Mouse (Mus musculus): ENCODE results near the gene Nfkb2. TPM values are rescaled to one million over a fixed set of nuclear protein-coding genes. Genes with fewer than 3 reads are reported as not detected.

Nfkb2 gene
- total and polyA plus RNA-seq, 3 experiments: 27.2 to 43.0 TPM; not detected in 1

- TF ChIP-seq TBP (IDR thresholded peaks at IDR 0.05; ENCODE audit: low read depth, low read length) (no peak), SMC3 (IDR thresholded peaks at IDR 0.05; ENCODE audit: low read depth, low read length) (no peak), MYC (IDR thresholded peaks at IDR 0.05; ENCODE audit: low read depth, low read length) (peak; percentile 35; the same call in 1 of the 2 replicates), ZNF384 (IDR thresholded peaks at IDR 0.05; ENCODE audit: low read depth, low read length) (no peak)
Measured at GRCm38 (mm10) chr19:46303251-46304215, 587 bp upstream of the Nfkb2 start (continued).

- peaks cover 3% of the 10 kb centered on the region; the same call in 1 of the 2 replicates for H3K79me2 ChIP-seq (ENCODE audit: control insufficient read depth, insufficient read depth, low read length, poor library complexity)
- peak overlapping the region; percentile 77 to 82 for H3K4me3 ChIP-seq (ENCODE audit: control insufficient read depth in 1 of 2, insufficient read depth in 1 of 2, low read depth in 2 of 2, low read length in 2 of 2)
- peak overlapping the region; percentile 92 for H3K9ac ChIP-seq (ENCODE audit: control insufficient read depth, low read depth, low read length, poor library complexity, severe bottlenecking)
- peak; percentile 90 for DNase-seq (ENCODE audit: low read depth, low spot score)
- peaks cover 6 to 20% of the 10 kb centered on the region in 2 experiments for H3K4me1 ChIP-seq (ENCODE audit: control insufficient read depth in 1 of 2, insufficient read depth in 2 of 2, low read length in 2 of 2)
- peak overlapping the region; percentile 80 for H3K27ac ChIP-seq (ENCODE audit: control insufficient read depth, low read depth, low read length)
- TF ChIP-seq MAX (IDR thresholded peaks at IDR 0.05; ENCODE audit: low read length): peak; percentile 85
- peak; percentile 73; the same call in 1 of the 2 replicates for TF ChIP-seq MYC (IDR thresholded peaks at IDR 0.05; ENCODE audit: low read depth, low read length)
- no peak for TF ChIP-seq EP300 (IDR thresholded peaks at IDR 0.05; ENCODE audit: low read depth in 1 of 2, low read length in 2 of 2)
- no peak for TF ChIP-seq KAT2A (conservative IDR thresholded peaks at IDR 0.05; ENCODE audit: low read depth, low read length)
- TF ChIP-seq CTCF (IDR thresholded peaks at IDR 0.05 in 2 of 3, conservative IDR thresholded peaks at IDR 0.05 in 1 of 3; ENCODE audit: control insufficient read depth in 1 of 3, insufficient read depth in 1 of 3, low read depth in 2 of 3, low read length in 3 of 3, poor library complexity in 1 of 3, severe bottlenecking in 1 of 3): no peak
- TF ChIP-seq BHLHE40 (IDR thresholded peaks at IDR 0.05; ENCODE audit: borderline replicate concordance, low read depth, low read length): peak; percentile 86
- peak; percentile 78; the same call in 1 of the 2 replicates for TF ChIP-seq MXI1 (IDR thresholded peaks at IDR 0.05; ENCODE audit: low read depth, low read length)
- TF ChIP-seq USF2 (IDR thresholded peaks at IDR 0.05; ENCODE audit: borderline replicate concordance in 1 of 2, insufficient read depth in 1 of 2, low read depth in 1 of 2, low read length in 2 of 2): no peak
- no peak for TF ChIP-seq RCOR1 (IDR thresholded peaks at IDR 0.05; ENCODE audit: low read depth, low read length)
- peak; percentile 71 for TF ChIP-seq NRF1 (IDR thresholded peaks at IDR 0.05; ENCODE audit: insufficient read depth, low read depth, low read length, poor library complexity, severe bottlenecking)
- no peak for TF ChIP-seq ZMIZ1 (IDR thresholded peaks at IDR 0.05; ENCODE audit: low read depth, low read length)
- H3K27me3 ChIP-seq (ENCODE audit: control insufficient read depth in 1 of 2, insufficient read depth in 2 of 2, low read length in 2 of 2): no peaks in the 10 kb centered on the region
- H3K9me3 ChIP-seq (replicated peaks; ENCODE audit: insufficient read depth, low read length): no peaks in the 10 kb centered on the region
- peaks cover 0 to 14% of the 10 kb centered on the region in 2 experiments; a peak in 2 of 4 replicates for H3K36me3 ChIP-seq (ENCODE audit: control insufficient read depth in 1 of 2, insufficient read depth in 2 of 2, low read length in 2 of 2)
Measured at GRCm38 (mm10) chr19:46304908-46305333, 801 bp downstream of the Nfkb2 start.

Measured in MEL (cell line).